Comparison of ENCODE assay signal across 8 mouse cellular contexts in genomic region chr10:19934384-19935294, GRCm38 (mm10). TPM values are rescaled to one million over a fixed set of nuclear protein-coding genes. Genes with fewer than 3 reads are reported as not detected.
A peak's percentile ranks its signal among the peaks of the same experiment; 100 is the strongest.
DNase-seq lines count a peak whose midpoint lies in the region; ATAC-seq and TF ChIP-seq lines count a peak whose summit lies in the region.

Map3k5 (plus strand) TSS chr10:19934472.

- peak; percentile 12 for ATAC-seq in activated CD4-positive, CD25-positive, alpha-beta regulatory T cell, adult 4 months
- peak; percentile 75 for ATAC-seq in heart, embryonic 12.5 days (ENCODE audit: insufficient number of reproducible peaks, low FRiP score)
- ATAC-seq in kidney, postnatal 0 days (replicated peaks; ENCODE audit: low FRiP score, low read depth) = peak; percentile 53
- peak; percentile 7; the same call in 1 of the 2 replicates for ATAC-seq in liver, embryonic 15.5 days (ENCODE audit: insufficient read depth)
- peak; percentile 71 for ATAC-seq in neural tube, embryonic 12.5 days (ENCODE audit: low FRiP score, low read depth)

- peak within 1 kb of the TSS; percentile 91 for H3K27ac ChIP-seq in heart, embryonic 12.5 days (ENCODE audit: poor library complexity, severe bottlenecking)
- peak within 1 kb of the TSS; percentile 88 for H3K27ac ChIP-seq in kidney, postnatal 0 days
- H3K27ac ChIP-seq in liver, embryonic 15.5 days (replicated peaks) = peak within 1 kb of the TSS; percentile 78
- 0 out of 2 replicates have a peak within 1 kb of the TSS, but pooled peaks have one; percentile 12 for H3K27ac ChIP-seq in neural tube, embryonic 12.5 days

- no peaks in the 10 kb centered on the region for H3K36me3 ChIP-seq in C2C12 (ENCODE audit: control insufficient read depth, insufficient read depth)
- no peaks in the 10 kb centered on the region for H3K36me3 ChIP-seq in heart, embryonic 12.5 days
- H3K36me3 ChIP-seq in kidney, postnatal 0 days (ENCODE audit: insufficient read depth, low read length) = no peaks in the 10 kb centered on the region
- no peaks in the 10 kb centered on the region for H3K36me3 ChIP-seq in liver, embryonic 15.5 days (replicated peaks)
- H3K36me3 ChIP-seq in neural tube, embryonic 12.5 days = no peaks in the 10 kb centered on the region

- H3K9ac ChIP-seq in heart, embryonic 12.5 days = peak within 1 kb of the TSS; percentile 91
- H3K9ac ChIP-seq in kidney, postnatal 0 days (ENCODE audit: low read depth, low read length) = peak within 1 kb of the TSS; percentile 67
- peak within 1 kb of the TSS; percentile 51 for H3K9ac ChIP-seq in liver, embryonic 15.5 days
- H3K9ac ChIP-seq in neural tube, embryonic 12.5 days = peak within 1 kb of the TSS; percentile 68

- H3K79me2 ChIP-seq in C2C12 (ENCODE audit: control insufficient read depth, insufficient read depth) = no peaks in the 10 kb centered on the region

- TF ChIP-seq CTCF in C2C12 (IDR thresholded peaks at IDR 0.05; ENCODE audit: control insufficient read depth, insufficient read depth, insufficient read length) = no peak
- peak; percentile 51; the same call in 1 of the 2 replicates for TF ChIP-seq CTCF in kidney, postnatal 0 days (IDR thresholded peaks at IDR 0.05; ENCODE audit: low read depth)

- H3K79me3 ChIP-seq in C2C12 (ENCODE audit: low read depth) = no peaks in the 10 kb centered on the region

- H3K27me3 ChIP-seq in C2C12 (ENCODE audit: control insufficient read depth, insufficient read depth, insufficient read length) = peaks cover 11% of the 10 kb centered on the region
- H3K27me3 ChIP-seq in heart, embryonic 12.5 days (replicated peaks) = no peaks in the 10 kb centered on the region
- no peaks in the 10 kb centered on the region for H3K27me3 ChIP-seq in kidney, postnatal 0 days (ENCODE audit: insufficient read depth, low read length)
- peaks cover 50% of the 10 kb centered on the region for H3K27me3 ChIP-seq in liver, embryonic 15.5 days
- H3K27me3 ChIP-seq in neural tube, embryonic 12.5 days (replicated peaks) = peaks cover 34% of the 10 kb centered on the region

- H3K4me3 ChIP-seq in C2C12 (ENCODE audit: insufficient read depth, poor library complexity, severe bottlenecking) = peak within 1 kb of the TSS; percentile 26
- H3K4me3 ChIP-seq in heart, embryonic 12.5 days = peak within 1 kb of the TSS; percentile 90
- peak within 1 kb of the TSS; percentile 84 for H3K4me3 ChIP-seq in kidney, postnatal 0 days (replicated peaks; ENCODE audit: low read depth, low read length)
- H3K4me3 ChIP-seq in liver, embryonic 15.5 days (replicated peaks) = peak within 1 kb of the TSS; percentile 65
- peak within 1 kb of the TSS; percentile 77 for H3K4me3 ChIP-seq in neural tube, embryonic 12.5 days

- peaks cover 34% of the 10 kb centered on the region for H3K4me1 ChIP-seq in heart, embryonic 12.5 days (replicated peaks)
- H3K4me1 ChIP-seq in kidney, postnatal 0 days (replicated peaks; ENCODE audit: insufficient read depth, low read length) = peaks cover 17% of the 10 kb centered on the region
- H3K4me1 ChIP-seq in liver, embryonic 15.5 days (replicated peaks) = peaks cover 19% of the 10 kb centered on the region
- H3K4me1 ChIP-seq in neural tube, embryonic 12.5 days = peaks cover 15% of the 10 kb centered on the region

- peak within 1 kb of the TSS; percentile 96 for H3K4me2 ChIP-seq in heart, embryonic 12.5 days
- H3K4me2 ChIP-seq in kidney, postnatal 0 days (ENCODE audit: low read length) = peak within 1 kb of the TSS; percentile 87
- H3K4me2 ChIP-seq in liver, embryonic 15.5 days = peak within 1 kb of the TSS; percentile 77
- H3K4me2 ChIP-seq in neural tube, embryonic 12.5 days (replicated peaks) = peak within 1 kb of the TSS; percentile 96

- peak; percentile 22 for DNase-seq in embryo, embryonic 11.5 days (ENCODE audit: low read depth, low spot score)
- peak; percentile 41 for DNase-seq in kidney, postnatal 0 days (ENCODE audit: low spot score)
- DNase-seq in thymus, postnatal 4 days = peak; percentile 70

- H3ac ChIP-seq in C2C12 (ENCODE audit: control insufficient read depth, insufficient read length, low read depth) = peak within 1 kb of the TSS; percentile 59

- H3K9me3 ChIP-seq in heart, embryonic 12.5 days (replicated peaks) = no peaks in the 10 kb centered on the region
- H3K9me3 ChIP-seq in kidney, postnatal 0 days (replicated peaks; ENCODE audit: low read length) = no peaks in the 10 kb centered on the region
- H3K9me3 ChIP-seq in liver, embryonic 15.5 days (replicated peaks) = no peaks in the 10 kb centered on the region
- H3K9me3 ChIP-seq in neural tube, embryonic 12.5 days = no peaks in the 10 kb centered on the region

- under 1% methylated on average over 91 of the region's 95 CpGs for WGBS in heart, embryonic 12.5 days
- under 1% methylated on average over 71 of the region's 95 CpGs for WGBS in kidney, postnatal 0 days
- WGBS in liver, embryonic 15.5 days (ENCODE audit: insufficient replicate concordance) = under 1% methylated on average over 91 of the region's 95 CpGs
- WGBS in neural tube, embryonic 12.5 days = under 1% methylated on average over 86 of the region's 95 CpGs

TF ChIP-seq in C2C12, 6 proteins besides CTCF, POLR2A, EP300 and RAD21:
- no peak for TF ChIP-seq CEBPB (IDR thresholded peaks at IDR 0.05; ENCODE audit: low read depth)
- no peak for TF ChIP-seq USF1 (IDR thresholded peaks at IDR 0.05; ENCODE audit: low read depth)
- TF ChIP-seq MYOD1 (IDR thresholded peaks at IDR 0.05; ENCODE audit: control insufficient read depth, insufficient read length, low read depth) = no peak
- TF ChIP-seq MYOG (IDR thresholded peaks at IDR 0.05; ENCODE audit: control insufficient read depth, extremely low read depth, insufficient read length) = no peak
- TF ChIP-seq MAX (IDR thresholded peaks at IDR 0.05) = no peak
- TF ChIP-seq FOSL1 (IDR thresholded peaks at IDR 0.05; ENCODE audit: insufficient read depth, low read length, poor library complexity, severe bottlenecking) = no peak

RNA-seq across cellular contexts. Expression of gene Map3k5, which starts in this region (rescaled TPM):
- polyA plus RNA-seq in C2C12 (2012; fragmentation: generic; extraction: Trizol) = 0.55 TPM
- 10 to 100 TPM in 1 of 2 experiments, 1 to 10 TPM in 1; 9.6 to 15.7 TPM for polyA plus RNA-seq in activated CD4-positive, CD25-positive, alpha-beta regulatory T cell, adult 4 months (2017; shearing (Covaris generic))
- polyA plus RNA-seq in heart, embryonic 12.5 days (2016; fragmentation: Nextera tagmentation; extraction: Ambion mirVana) = 4.4 and 4.8 TPM in 2 replicates
- polyA plus RNA-seq in kidney, postnatal 0 days (2015; fragmentation: Nextera tagmentation; extraction: Ambion mirVana) = 2.2 and 3.0 TPM in 2 replicates
- polyA plus RNA-seq in liver, embryonic 15.5 days (2015; fragmentation: Nextera tagmentation; extraction: Ambion mirVana) = 0.79 and 0.85 TPM in 2 replicates
- 1.1 and 1.2 TPM in 2 replicates for polyA plus RNA-seq in neural tube, embryonic 12.5 days (2016; fragmentation: Nextera tagmentation; extraction: Ambion mirVana)

Comparison
In these comparisons a context has a peak if more than half of its experiments do, and no peak if none do; other contexts are left out.
1. Peak in every context shown above with its lines: DNase-seq, ATAC-seq, H3K4me3 ChIP-seq and H3K27ac ChIP-seq.
2. Peak in ATAC-seq, H3K4me3 ChIP-seq, H3K27ac ChIP-seq, H3K9ac ChIP-seq and H3K4me2 ChIP-seq in liver, embryonic 15.5 days; RNA of the gene not detected or under 1 TPM.
3. H3K4me3 ChIP-seq: peak in every context shown above with its lines; median percentile 90 in heart, embryonic 12.5 days; 84 in kidney, postnatal 0 days; 77 in neural tube, embryonic 12.5 days; 65 in liver, embryonic 15.5 days; 26 in C2C12.
4. ATAC-seq: peak in every context shown above with its lines; median percentile 75 in heart, embryonic 12.5 days; 71 in neural tube, embryonic 12.5 days; 53 in kidney, postnatal 0 days; 12 in activated CD4-positive, CD25-positive, alpha-beta regulatory T cell, adult 4 months; 7 in liver, embryonic 15.5 days.
5. H3K27ac ChIP-seq: peak in every context shown above with its lines; median percentile 91 in heart, embryonic 12.5 days; 88 in kidney, postnatal 0 days; 78 in liver, embryonic 15.5 days; 12 in neural tube, embryonic 12.5 days.